Mouse (Mus musculus): ENCODE results near the gene Edem2. TPM values are rescaled to one million over a fixed set of nuclear protein-coding genes. Genes with fewer than 3 reads are reported as not detected.

Gene Edem2
- polyA plus RNA-seq, 1 experiment: 53.4 TPM

DNA sequence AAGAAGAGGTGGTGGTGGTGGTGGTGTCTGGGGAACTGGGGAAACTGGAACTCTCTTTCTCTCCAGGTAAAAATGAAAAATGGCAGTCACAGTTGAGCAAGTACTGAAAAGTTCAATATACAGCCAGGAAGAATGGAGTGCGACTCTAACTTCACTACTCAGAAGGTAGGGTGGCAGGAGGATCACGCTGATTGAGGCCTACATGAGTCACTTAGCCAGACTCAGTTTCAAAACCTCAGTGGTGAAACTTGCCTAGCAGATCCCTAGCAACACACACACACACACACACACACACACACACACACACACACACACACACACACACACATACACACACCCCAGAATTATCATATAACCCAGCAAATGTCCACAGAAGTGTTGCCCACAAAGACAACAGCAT lies 47.4 kb downstream of the Edem2 start:
- Histone ChIP-seq H3K4me3 (replicated peaks; ENCODE audit: insufficient read depth, low read depth, low read length) (no peak overlapping the region), H3K27ac (ENCODE audit: insufficient read depth, low read length) (no peak overlapping the region), H3K4me1 (ENCODE audit: control insufficient read depth, insufficient read depth, low read length) (peaks cover 15% of the 10 kb centered on the region), H3K27me3 (ENCODE audit: control insufficient read depth, insufficient read depth, low read length) (no peaks in the 10 kb centered on the region)
- DNase-seq: no peak
- no peak for TF ChIP-seq CTCF (IDR thresholded peaks at IDR 0.05; ENCODE audit: borderline replicate concordance, insufficient read depth, low read depth, low read length)
- TF ChIP-seq POLR2A (IDR thresholded peaks at IDR 0.05; ENCODE audit: borderline replicate concordance, insufficient read depth, low read length): no peak
- 95% methylated on average over 2 of the region's 2 CpGs for WGBS

DNA sequence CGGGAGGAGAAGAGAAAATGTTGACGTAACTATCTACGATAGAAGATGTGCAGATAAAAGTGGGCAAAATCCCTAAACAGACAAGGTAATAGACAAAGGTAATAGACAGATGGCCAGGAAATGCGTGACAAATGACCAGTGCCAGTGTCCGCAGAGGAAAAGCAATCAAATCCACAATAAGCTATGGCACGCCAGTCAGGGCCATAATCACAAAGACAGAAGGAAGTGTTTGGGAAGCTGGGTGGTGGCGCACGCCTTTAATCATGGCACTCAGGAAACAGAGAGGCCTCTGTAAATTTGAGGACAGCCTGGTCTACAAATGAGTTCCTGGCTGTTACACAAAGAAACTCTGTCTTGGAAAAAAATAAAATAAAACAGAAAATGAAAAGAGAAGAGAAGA lies 48.1 kb downstream of the Edem2 start:
- WGBS: 23% methylated on average over 8 of the region's 8 CpGs
- Histone ChIP-seq H3K27ac (ENCODE audit: insufficient read depth, low read length) (no peak overlapping the region), H3K4me1 (ENCODE audit: control insufficient read depth, insufficient read depth, low read length) (peaks cover 15% of the 10 kb centered on the region), H3K4me3 (replicated peaks; ENCODE audit: insufficient read depth, low read depth, low read length) (no peak overlapping the region), H3K27me3 (ENCODE audit: control insufficient read depth, insufficient read depth, low read length) (no peaks in the 10 kb centered on the region)
- TF ChIP-seq CTCF (IDR thresholded peaks at IDR 0.05; ENCODE audit: borderline replicate concordance, insufficient read depth, low read depth, low read length) (no peak), POLR2A (IDR thresholded peaks at IDR 0.05; ENCODE audit: borderline replicate concordance, insufficient read depth, low read length) (no peak)
- peak in 1 of 2 experiments; percentile 51 for DNase-seq

DNA sequence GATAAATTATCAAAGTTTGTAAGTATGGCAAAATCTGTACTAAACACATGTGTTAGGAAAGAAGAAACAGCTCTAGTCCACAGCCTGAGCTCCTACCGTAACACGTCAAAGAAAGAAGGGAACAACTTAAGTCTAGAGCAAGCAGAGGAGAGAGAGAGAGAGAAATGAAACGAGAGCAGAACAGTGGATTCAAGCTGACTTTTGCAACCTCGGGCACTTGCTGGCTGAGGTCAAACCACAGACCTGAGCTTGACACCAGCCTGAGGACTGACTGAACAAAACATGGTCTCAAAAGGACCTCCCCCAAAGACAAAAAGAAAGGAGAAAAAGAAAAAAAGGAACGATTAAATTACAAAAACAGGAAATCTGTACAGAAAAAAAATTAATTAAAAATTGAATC lies 48.7 kb downstream of the Edem2 start:
- 34% methylated on average over 5 of the region's 5 CpGs for WGBS
- DNase-seq: no peak
- peaks cover 15% of the 10 kb centered on the region for H3K4me1 ChIP-seq (ENCODE audit: control insufficient read depth, insufficient read depth, low read length)
- peak overlapping the region; percentile 72; the same call in 1 of the 2 replicates for H3K27ac ChIP-seq (ENCODE audit: insufficient read depth, low read length)
- TF ChIP-seq CTCF (IDR thresholded peaks at IDR 0.05; ENCODE audit: borderline replicate concordance, insufficient read depth, low read depth, low read length): no peak
- no peak for TF ChIP-seq POLR2A (IDR thresholded peaks at IDR 0.05; ENCODE audit: borderline replicate concordance, insufficient read depth, low read length)
- no peaks in the 10 kb centered on the region for H3K27me3 ChIP-seq (ENCODE audit: control insufficient read depth, insufficient read depth, low read length)
- no peak overlapping the region for H3K4me3 ChIP-seq (replicated peaks; ENCODE audit: insufficient read depth, low read depth, low read length)

DNA sequence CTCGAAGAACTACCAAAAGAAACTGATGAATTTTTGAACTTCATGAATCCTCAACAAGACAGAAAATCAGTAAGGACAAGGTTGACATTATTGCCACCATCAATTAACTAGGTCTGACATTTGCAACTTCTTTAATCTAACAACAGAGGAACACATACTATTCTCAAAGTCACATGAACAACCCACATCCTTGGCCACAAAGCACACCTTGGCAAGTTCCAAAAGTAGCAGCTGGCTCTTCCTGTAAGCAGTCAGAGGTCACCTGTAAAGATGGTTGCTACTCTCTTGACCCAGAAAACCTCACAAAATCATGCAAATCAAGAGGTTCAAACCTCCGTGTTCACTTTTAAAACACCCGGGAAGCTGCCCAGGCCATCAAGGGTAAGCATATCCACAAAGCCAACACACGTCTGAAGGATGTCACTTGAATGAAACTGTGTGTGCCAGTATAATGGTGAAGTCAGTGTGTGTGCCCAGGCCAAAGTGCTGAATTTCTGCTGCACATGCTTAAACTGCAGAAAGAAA lies 49.6 kb downstream of the Edem2 start:
- no peaks in the 10 kb centered on the region for H3K27me3 ChIP-seq (ENCODE audit: control insufficient read depth, insufficient read depth, low read length)
- peak overlapping the region; percentile 78 for H3K27ac ChIP-seq (ENCODE audit: insufficient read depth, low read length)
- 28% methylated on average over 4 of the region's 4 CpGs for WGBS
- peaks cover 15% of the 10 kb centered on the region for H3K4me1 ChIP-seq (ENCODE audit: control insufficient read depth, insufficient read depth, low read length)
- TF ChIP-seq CTCF (IDR thresholded peaks at IDR 0.05; ENCODE audit: borderline replicate concordance, insufficient read depth, low read depth, low read length): no peak
- no peak for TF ChIP-seq POLR2A (IDR thresholded peaks at IDR 0.05; ENCODE audit: borderline replicate concordance, insufficient read depth, low read length)
- DNase-seq: no peak
- no peak overlapping the region for H3K4me3 ChIP-seq (replicated peaks; ENCODE audit: insufficient read depth, low read depth, low read length)

DNA sequence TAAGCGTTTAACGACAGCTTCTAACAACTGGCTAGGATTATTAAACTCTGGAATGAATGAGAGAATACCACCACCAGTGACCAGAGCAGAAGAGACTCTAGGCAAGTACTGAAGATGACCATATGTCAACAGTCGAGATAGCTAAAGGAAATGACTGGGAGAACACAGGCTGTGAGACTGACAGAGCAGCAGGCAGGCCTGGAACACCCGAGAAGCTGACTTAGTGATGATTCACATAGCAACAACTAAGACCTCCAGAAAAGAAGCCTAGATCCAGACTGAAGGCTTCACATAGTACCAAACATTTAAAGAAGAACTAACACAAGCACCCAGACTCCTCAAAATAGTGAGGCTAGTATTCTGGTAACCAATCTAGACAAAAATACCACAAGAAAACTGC lies 54.2 kb downstream of the Edem2 start:
- Histone ChIP-seq H3K4me1 (ENCODE audit: control insufficient read depth, insufficient read depth, low read length) (peaks cover 10% of the 10 kb centered on the region; the same call in 1 of the 2 replicates), H3K27ac (ENCODE audit: insufficient read depth, low read length) (no peak overlapping the region), H3K27me3 (ENCODE audit: control insufficient read depth, insufficient read depth, low read length) (no peaks in the 10 kb centered on the region), H3K4me3 (replicated peaks; ENCODE audit: insufficient read depth, low read depth, low read length) (no peak overlapping the region)
- peak in 1 of 2 experiments; percentile 71 for DNase-seq
- no peak for TF ChIP-seq CTCF (IDR thresholded peaks at IDR 0.05; ENCODE audit: borderline replicate concordance, insufficient read depth, low read depth, low read length)
- no peak for TF ChIP-seq POLR2A (IDR thresholded peaks at IDR 0.05; ENCODE audit: borderline replicate concordance, insufficient read depth, low read length)
- 27% methylated on average over 4 of the region's 4 CpGs for WGBS

DNA sequence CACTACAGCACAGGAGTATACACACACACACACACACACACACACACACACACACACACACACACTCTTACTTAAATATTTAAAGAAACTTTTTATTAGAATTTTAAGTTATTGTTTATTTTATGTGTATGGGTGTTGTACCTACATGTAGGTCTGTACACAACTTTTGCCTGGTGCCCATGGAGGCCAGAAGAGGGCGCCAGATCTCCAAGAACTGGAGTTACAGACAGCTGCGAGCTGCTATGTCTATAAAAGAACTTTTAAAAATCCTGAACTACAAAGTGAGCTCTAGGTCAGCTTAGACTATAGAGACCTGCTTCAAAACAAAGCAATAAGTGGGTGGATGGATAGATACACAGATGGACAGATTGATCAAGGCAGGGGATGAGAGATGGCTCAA lies 55.7 kb downstream of the Edem2 start:
- H3K27me3 ChIP-seq (ENCODE audit: control insufficient read depth, insufficient read depth, low read length): no peaks in the 10 kb centered on the region
- H3K27ac ChIP-seq (ENCODE audit: insufficient read depth, low read length): no peak overlapping the region
- DNase-seq: peak; percentile 62 to 69
- 21% methylated on average over 2 of the region's 2 CpGs for WGBS
- peaks cover 2% of the 10 kb centered on the region; the same call in 1 of the 2 replicates for H3K4me1 ChIP-seq (ENCODE audit: control insufficient read depth, insufficient read depth, low read length)
- TF ChIP-seq CTCF (IDR thresholded peaks at IDR 0.05; ENCODE audit: borderline replicate concordance, insufficient read depth, low read depth, low read length) (peak; percentile 70; the same call in 1 of the 2 replicates), POLR2A (IDR thresholded peaks at IDR 0.05; ENCODE audit: borderline replicate concordance, insufficient read depth, low read length) (no peak)
- no peak overlapping the region for H3K4me3 ChIP-seq (replicated peaks; ENCODE audit: insufficient read depth, low read depth, low read length)

DNA sequence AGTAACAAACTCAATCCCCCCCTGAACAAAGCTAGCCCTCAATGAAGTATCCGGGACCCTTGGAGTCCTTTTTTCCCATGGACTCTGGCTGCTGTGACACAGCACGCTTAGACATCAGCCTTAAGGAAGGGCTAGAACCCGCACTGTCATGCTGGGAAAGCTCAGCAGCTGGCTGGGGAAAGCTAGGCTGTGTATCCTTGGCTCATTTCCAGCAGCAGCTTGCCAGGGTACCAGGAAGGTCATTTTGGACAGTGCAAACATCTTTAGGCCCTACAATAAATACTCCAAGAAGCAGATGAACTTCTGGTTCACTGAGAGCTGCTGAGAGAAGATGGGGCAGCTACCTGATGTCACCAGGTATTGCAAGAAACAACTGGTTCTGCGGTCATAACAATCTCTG lies 58.0 kb downstream of the Edem2 start:
- DNase-seq: no peak
- Histone ChIP-seq H3K4me1 (ENCODE audit: control insufficient read depth, insufficient read depth, low read length) (peaks cover 2% of the 10 kb centered on the region; the same call in 1 of the 2 replicates), H3K4me3 (replicated peaks; ENCODE audit: insufficient read depth, low read depth, low read length) (no peak overlapping the region), H3K27ac (ENCODE audit: insufficient read depth, low read length) (peak overlapping the region; percentile 21; the same call in 1 of the 2 replicates), H3K27me3 (ENCODE audit: control insufficient read depth, insufficient read depth, low read length) (no peaks in the 10 kb centered on the region)
- whole genome bisulfite sequencing: 35% methylated on average over 4 of the region's 4 CpGs
- no peak for TF ChIP-seq CTCF (IDR thresholded peaks at IDR 0.05; ENCODE audit: borderline replicate concordance, insufficient read depth, low read depth, low read length)
- TF ChIP-seq POLR2A (IDR thresholded peaks at IDR 0.05; ENCODE audit: borderline replicate concordance, insufficient read depth, low read length): no peak

DNA sequence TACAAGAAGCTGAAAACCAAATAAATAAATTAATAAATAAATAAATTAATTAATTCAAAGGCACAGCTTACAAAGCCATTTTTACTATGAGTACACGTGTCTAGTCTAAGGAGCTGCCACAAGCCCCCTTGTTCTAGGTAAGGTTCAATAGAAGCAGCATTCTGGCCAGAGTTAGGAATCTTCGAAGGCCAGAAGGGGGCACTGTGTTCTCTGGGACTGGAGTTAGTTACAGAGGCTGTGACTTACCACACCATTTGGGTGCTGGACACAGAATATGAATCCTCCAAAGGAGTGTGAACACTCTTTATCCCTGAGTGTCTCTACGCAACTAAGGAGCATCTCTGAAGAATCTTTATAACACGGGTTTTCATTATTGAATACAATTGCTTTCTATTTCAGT lies 60.8 kb downstream of the Edem2 start:
- no peak for DNase-seq
- H3K4me3 ChIP-seq (replicated peaks; ENCODE audit: insufficient read depth, low read depth, low read length): no peak overlapping the region
- H3K27ac ChIP-seq (ENCODE audit: insufficient read depth, low read length): no peak overlapping the region
- H3K27me3 ChIP-seq (ENCODE audit: control insufficient read depth, insufficient read depth, low read length): no peaks in the 10 kb centered on the region
- TF ChIP-seq CTCF (IDR thresholded peaks at IDR 0.05; ENCODE audit: borderline replicate concordance, insufficient read depth, low read depth, low read length): peak; percentile 44; the same call in 1 of the 2 replicates
- no peak for TF ChIP-seq POLR2A (IDR thresholded peaks at IDR 0.05; ENCODE audit: borderline replicate concordance, insufficient read depth, low read length)
- peaks cover 2% of the 10 kb centered on the region; the same call in 1 of the 2 replicates for H3K4me1 ChIP-seq (ENCODE audit: control insufficient read depth, insufficient read depth, low read length)
- whole genome bisulfite sequencing: 85% methylated on average over 4 of the region's 4 CpGs

All from cerebellum, adult 2 months (tissue).